Mouse (Mus musculus): ENCODE results near the gene Ppp2r1b. TPM values are rescaled to one million over a fixed set of nuclear protein-coding genes. Genes with fewer than 3 reads are reported as not detected.

Ppp2r1b gene
- polyA plus RNA-seq, 1 experiment from 2014 or later: 49.0 TPM

GRCm38 (mm10) chr9:50876287-50876686 lies 31.2 kb downstream of the Ppp2r1b start:
- no peak for ATAC-seq (ENCODE audit: insufficient number of reproducible peaks, low FRiP score, low TSS enrichment, low read depth)
- Histone ChIP-seq H3K4me1 (no peaks in the 10 kb centered on the region), H3K4me2 (no peak overlapping the region), H3K9ac (no peak overlapping the region), H3K27me3 (no peaks in the 10 kb centered on the region), H3K36me3 (peaks cover 70% of the 10 kb centered on the region), H3K4me3 (no peak overlapping the region), H3K27ac (no peak overlapping the region), H3K9me3 (no peaks in the 10 kb centered on the region)
- WGBS: 90% methylated on average over 3 of the region's 3 CpGs

GRCm38 (mm10) chr9:50877431-50877830 lies 32.3 kb downstream of the Ppp2r1b start:
- H3K27me3 ChIP-seq: no peaks in the 10 kb centered on the region
- 73% methylated on average over 3 of the region's 3 CpGs for WGBS
- H3K9me3 ChIP-seq: no peaks in the 10 kb centered on the region
- no peak overlapping the region for H3K4me3 ChIP-seq
- no peak overlapping the region for H3K9ac ChIP-seq
- peaks cover 67% of the 10 kb centered on the region for H3K36me3 ChIP-seq
- no peak overlapping the region for H3K4me2 ChIP-seq
- no peaks in the 10 kb centered on the region for H3K4me1 ChIP-seq
- no peak for ATAC-seq (ENCODE audit: insufficient number of reproducible peaks, low FRiP score, low TSS enrichment, low read depth)
- no peak overlapping the region for H3K27ac ChIP-seq

DNA sequence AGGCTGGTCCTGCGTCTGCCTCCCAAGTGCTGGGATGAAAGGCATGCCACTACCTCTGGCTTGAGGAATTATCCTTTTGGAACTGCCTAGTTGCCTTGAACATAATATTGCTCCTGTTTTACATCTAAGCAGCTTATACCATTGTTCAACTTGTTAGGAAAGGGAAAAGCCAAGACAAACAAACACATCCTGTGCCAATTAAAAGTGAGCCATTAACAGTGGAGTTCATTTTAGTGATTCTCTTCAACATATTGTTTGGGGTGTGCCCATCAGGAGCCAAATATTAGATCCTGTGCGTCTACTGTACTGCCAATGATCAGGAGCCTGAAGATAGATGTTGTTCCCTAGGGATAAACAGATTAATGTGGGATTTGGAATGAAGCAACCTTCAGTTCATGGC lies 37.1 kb downstream of the Ppp2r1b start:
- WGBS: 86% methylated on average over 2 of the region's 2 CpGs
- peaks cover 34% of the 10 kb centered on the region for H3K36me3 ChIP-seq
- ATAC-seq (ENCODE audit: insufficient number of reproducible peaks, low FRiP score, low TSS enrichment, low read depth): no peak

GRCm38 (mm10) chr9:50884093-50884492 lies 39.0 kb downstream of the Ppp2r1b start:
- no peaks in the 10 kb centered on the region for H3K9me3 ChIP-seq
- H3K27ac ChIP-seq: peak overlapping the region; percentile 51
- no peak overlapping the region for H3K4me2 ChIP-seq
- WGBS: 58% methylated on average over 8 of the region's 8 CpGs
- no peaks in the 10 kb centered on the region for H3K27me3 ChIP-seq
- H3K36me3 ChIP-seq: peaks cover 18% of the 10 kb centered on the region
- peaks cover 40% of the 10 kb centered on the region for H3K4me1 ChIP-seq
- no peak overlapping the region for H3K4me3 ChIP-seq
- no peak for ATAC-seq (ENCODE audit: insufficient number of reproducible peaks, low FRiP score, low TSS enrichment, low read depth)
- H3K9ac ChIP-seq: no peak overlapping the region

More for the DNA sequence above, 37.1 kb downstream of the Ppp2r1b start:
- Histone ChIP-seq H3K4me3 (no peak overlapping the region), H3K27ac (no peak overlapping the region), H3K4me1 (peaks cover 30% of the 10 kb centered on the region), H3K9me3 (no peaks in the 10 kb centered on the region), H3K27me3 (no peaks in the 10 kb centered on the region), H3K4me2 (no peak overlapping the region), H3K9ac (no peak overlapping the region)

GRCm38 (mm10) chr9:50884741-50885599 lies 39.9 kb downstream of the Ppp2r1b start:
- Histone ChIP-seq H3K4me3 (no peak overlapping the region), H3K9me3 (no peaks in the 10 kb centered on the region), H3K27ac (peak overlapping the region; percentile 54), H3K4me1 (peaks cover 40% of the 10 kb centered on the region), H3K4me2 (peak overlapping the region; percentile 19; the same call in 1 of the 2 replicates), H3K27me3 (no peaks in the 10 kb centered on the region), H3K9ac (no peak overlapping the region), H3K36me3 (peaks cover 9% of the 10 kb centered on the region)
- WGBS: 46% methylated on average over 10 of the region's 10 CpGs
- no peak for ATAC-seq (ENCODE audit: insufficient number of reproducible peaks, low FRiP score, low TSS enrichment, low read depth)

DNA sequence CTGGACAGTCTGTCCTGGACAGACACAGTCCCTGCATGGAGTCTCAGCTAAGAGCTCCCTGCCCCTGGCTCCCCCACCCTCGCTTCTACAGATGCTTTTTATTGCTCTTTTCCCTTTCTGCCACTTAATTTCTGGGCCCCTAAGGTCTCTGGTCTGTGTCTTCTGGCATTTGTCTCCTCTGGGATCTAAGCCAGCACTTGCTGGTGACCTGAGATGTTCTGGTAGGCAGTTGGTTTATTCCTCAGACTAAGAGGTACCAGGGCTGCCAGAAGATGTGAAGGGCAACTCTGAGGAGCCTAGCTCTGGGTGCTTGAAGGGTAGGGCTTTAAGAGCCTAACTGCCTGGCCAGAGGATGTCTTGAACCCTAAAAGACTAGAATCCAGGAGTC lies 40.5 kb downstream of the Ppp2r1b start:
- Histone ChIP-seq H3K4me1 (peaks cover 40% of the 10 kb centered on the region), H3K36me3 (peaks cover 3% of the 10 kb centered on the region), H3K9me3 (no peaks in the 10 kb centered on the region), H3K4me3 (no peak overlapping the region), H3K4me2 (peak overlapping the region; percentile 19; the same call in 1 of the 2 replicates), H3K27me3 (no peaks in the 10 kb centered on the region), H3K9ac (no peak overlapping the region), H3K27ac (peak overlapping the region; percentile 54)
- WGBS: 21% methylated on average over 1 of the region's 1 CpGs
- no peak for ATAC-seq (ENCODE audit: insufficient number of reproducible peaks, low FRiP score, low TSS enrichment, low read depth)

- H3K4me1 ChIP-seq: peaks cover 40% of the 10 kb centered on the region
- no peak overlapping the region for H3K27ac ChIP-seq
- WGBS: 100% methylated on average over 1 of the region's 1 CpGs
- H3K27me3 ChIP-seq: no peaks in the 10 kb centered on the region
- ATAC-seq (ENCODE audit: insufficient number of reproducible peaks, low FRiP score, low TSS enrichment, low read depth): no peak
- no peaks in the 10 kb centered on the region for H3K9me3 ChIP-seq
- H3K4me2 ChIP-seq: no peak overlapping the region
- H3K4me3 ChIP-seq: no peak overlapping the region
- peaks cover 10% of the 10 kb centered on the region for H3K36me3 ChIP-seq
- H3K9ac ChIP-seq: no peak overlapping the region
Observed at GRCm38 (mm10) chr9:50886870-50887269, 41.8 kb downstream of the Ppp2r1b start.

DNA sequence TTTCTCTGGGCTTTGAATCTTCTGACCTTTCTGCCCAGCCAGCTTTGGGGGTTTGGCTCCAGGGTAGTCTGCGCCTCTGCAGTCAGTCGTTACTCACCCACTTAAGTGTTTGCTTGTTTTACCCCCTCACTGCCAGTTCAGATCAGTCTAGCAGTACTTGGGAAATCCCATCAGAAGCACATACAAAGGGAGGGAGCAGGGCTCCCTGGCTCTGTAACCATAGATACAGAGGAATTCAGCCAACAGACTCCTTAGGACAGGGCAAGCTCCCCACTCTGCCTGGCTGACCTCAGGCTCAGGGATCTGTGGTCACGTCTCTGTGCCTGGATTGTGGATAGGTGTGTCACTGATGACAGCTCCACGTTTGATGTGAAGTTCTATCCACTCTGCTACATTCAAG lies 42.2 kb downstream of the Ppp2r1b start:
- no peak overlapping the region for H3K9ac ChIP-seq
- H3K27me3 ChIP-seq: no peaks in the 10 kb centered on the region
- 36% methylated on average over 4 of the region's 4 CpGs for WGBS
- no peak overlapping the region for H3K27ac ChIP-seq
- H3K36me3 ChIP-seq: peaks cover 10% of the 10 kb centered on the region
- ATAC-seq (ENCODE audit: insufficient number of reproducible peaks, low FRiP score, low TSS enrichment, low read depth): no peak
- peaks cover 40% of the 10 kb centered on the region for H3K4me1 ChIP-seq
- H3K9me3 ChIP-seq: no peaks in the 10 kb centered on the region
- no peak overlapping the region for H3K4me3 ChIP-seq
- no peak overlapping the region for H3K4me2 ChIP-seq

DNA sequence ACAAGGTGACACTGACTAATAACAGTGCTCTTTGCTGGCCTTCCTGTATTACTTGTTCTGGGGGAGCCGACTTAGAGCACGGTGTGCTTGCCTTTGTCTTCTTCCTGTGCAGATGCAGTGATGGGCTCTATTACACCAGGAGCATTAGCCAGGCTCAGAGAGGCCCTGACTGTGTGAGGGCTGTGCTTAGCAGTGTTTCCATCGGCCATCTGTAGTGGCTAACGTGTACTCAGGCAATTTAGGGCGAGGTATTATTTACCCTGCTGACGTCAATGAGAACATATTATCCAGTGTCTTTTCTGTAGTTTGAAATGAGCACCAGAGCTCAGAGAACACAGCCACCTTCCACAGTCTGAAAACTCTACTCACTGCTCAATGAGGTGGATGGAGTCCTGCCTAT lies 44.1 kb downstream of the Ppp2r1b start:
- Histone ChIP-seq H3K4me3 (no peak overlapping the region), H3K4me2 (no peak overlapping the region), H3K27ac (no peak overlapping the region), H3K4me1 (peaks cover 32% of the 10 kb centered on the region), H3K27me3 (no peaks in the 10 kb centered on the region), H3K36me3 (peaks cover 10% of the 10 kb centered on the region), H3K9ac (no peak overlapping the region), H3K9me3 (no peaks in the 10 kb centered on the region)
- WGBS: 49% methylated on average over 6 of the region's 6 CpGs
- ATAC-seq (ENCODE audit: insufficient number of reproducible peaks, low FRiP score, low TSS enrichment, low read depth): no peak

DNA sequence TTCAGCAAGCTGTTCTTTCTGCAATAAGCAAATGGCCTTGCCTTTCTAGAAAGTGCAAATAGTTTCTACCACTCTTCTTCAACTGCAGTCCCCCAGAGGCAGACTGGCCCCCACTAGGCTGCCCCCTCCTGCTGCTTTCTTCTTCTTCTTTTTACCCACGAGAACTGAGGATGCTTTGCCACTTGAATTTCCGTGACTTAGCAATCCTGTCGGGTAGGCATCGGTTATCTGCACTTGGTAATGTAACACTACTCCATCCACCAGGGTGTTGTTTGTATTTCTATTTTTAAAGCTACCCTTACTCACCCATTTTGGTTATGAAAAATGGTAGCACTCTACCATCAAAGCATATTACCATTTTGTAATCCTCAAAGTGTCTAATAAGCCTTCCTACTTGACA lies 44.9 kb downstream of the Ppp2r1b start:
- WGBS: 72% methylated on average over 4 of the region's 4 CpGs
- Histone ChIP-seq H3K4me2 (no peak overlapping the region), H3K4me1 (peaks cover 24% of the 10 kb centered on the region), H3K27ac (no peak overlapping the region), H3K27me3 (no peaks in the 10 kb centered on the region), H3K36me3 (peaks cover 17% of the 10 kb centered on the region), H3K9me3 (no peaks in the 10 kb centered on the region), H3K4me3 (no peak overlapping the region), H3K9ac (no peak overlapping the region)
- ATAC-seq (ENCODE audit: insufficient number of reproducible peaks, low FRiP score, low TSS enrichment, low read depth): no peak

- H3K4me2 ChIP-seq: no peak overlapping the region
- H3K4me1 ChIP-seq: peaks cover 18% of the 10 kb centered on the region
- no peak overlapping the region for H3K9ac ChIP-seq
- WGBS: 77% methylated on average over 3 of the region's 3 CpGs
- no peak overlapping the region for H3K4me3 ChIP-seq
- H3K27ac ChIP-seq: no peak overlapping the region
- peaks cover 23% of the 10 kb centered on the region for H3K36me3 ChIP-seq
- no peaks in the 10 kb centered on the region for H3K9me3 ChIP-seq
- H3K27me3 ChIP-seq: no peaks in the 10 kb centered on the region
- no peak for ATAC-seq (ENCODE audit: insufficient number of reproducible peaks, low FRiP score, low TSS enrichment, low read depth)
Observed at GRCm38 (mm10) chr9:50890494-50891090, 45.5 kb downstream of the Ppp2r1b start.

- H3K9me3 ChIP-seq: no peaks in the 10 kb centered on the region
- H3K4me1 ChIP-seq: peaks cover 5% of the 10 kb centered on the region; the same call in 1 of the 2 replicates
- H3K36me3 ChIP-seq: peaks cover 47% of the 10 kb centered on the region
- H3K27me3 ChIP-seq: no peaks in the 10 kb centered on the region
- no peak overlapping the region for H3K4me3 ChIP-seq
- H3K9ac ChIP-seq: no peak overlapping the region
- WGBS: 83% methylated on average over 4 of the region's 4 CpGs
- H3K4me2 ChIP-seq: no peak overlapping the region
- no peak for ATAC-seq (ENCODE audit: insufficient number of reproducible peaks, low FRiP score, low TSS enrichment, low read depth)
- H3K27ac ChIP-seq: no peak overlapping the region
Observed at GRCm38 (mm10) chr9:50893665-50894064, 48.6 kb downstream of the Ppp2r1b start.
